Mouse (Mus musculus) cerebellum, adult 2 months (tissue): Measurements from ENCODE around the gene Ankrd53. TPM values are rescaled to one million over a fixed set of nuclear protein-coding genes. Genes with fewer than 3 reads are reported as not detected.
"Not testable (repeated sequence)": the region's sequence is repeated elsewhere in the genome, so short reads cannot be mapped to it uniquely, and the experiment has no call there.

Experiments
- DNase-seq, 2 experiments: peaks; one replicate each; pipeline ENCODE4 v3.0.0; 2021
- H3K27ac ChIP-seq: fragments of 200-500 bp; 2 replicates; pipeline ENCODE4 v1.5.1; 2012; ENCODE audit warnings: low read length, control low read depth, inconsistent platforms; ENCODE audit not compliant: insufficient read depth
- H3K27me3 ChIP-seq: fragments of 200-500 bp; 2 replicates; pipeline ENCODE4 v1.6.1; 2012; ENCODE audit warnings: inconsistent platforms, mild to moderate bottlenecking, low read length, moderate library complexity; ENCODE audit not compliant: control insufficient read depth, insufficient read depth
- H3K4me1 ChIP-seq: fragments of 200-500 bp; 2 replicates; pipeline ENCODE4 v1.6.1; 2011; ENCODE audit warnings: low read length; ENCODE audit not compliant: control insufficient read depth, insufficient read depth
- H3K4me3 ChIP-seq: fragments of 200-500 bp; replicated peaks from 2 replicates; pipeline ENCODE3; 2011; ENCODE audit warnings: mild to moderate bottlenecking, low read depth, low read length, control low read depth; ENCODE audit not compliant: insufficient read depth
- CTCF ChIP-seq: fragments of 200-500 bp; IDR thresholded peaks from 2 replicates; pipeline ENCODE4 v1.5.1; 2011; ENCODE audit warnings: low read depth, mild to moderate bottlenecking, control low read depth, low read length, moderate library complexity, borderline replicate concordance; ENCODE audit not compliant: insufficient read depth
- POLR2A ChIP-seq: fragments of 200-500 bp; IDR thresholded peaks from 2 replicates; pipeline ENCODE4 v1.6.1; 2011; ENCODE audit warnings: low read length, control low read depth, borderline replicate concordance; ENCODE audit not compliant: insufficient read depth
- WGBS: fragments of 180-500 bp; shearing (Covaris S2); methylation state at CpG from one replicate; pipeline ENCODE4 v1.1.7; 2018; 5-methylcytosine and 5-hydroxymethylcytosine counted together
- polyA plus RNA-seq: library from polyadenylated mRNA; depleted of rRNA; stranded (reverse); fragments of >200 nt; gene quantifications from 2 replicates; pipeline ENCODE4 v1.2.3, GENCODE M21; 2012

Ankrd53 gene
- polyA plus RNA-seq, 1 experiment, result not detected

DNA sequence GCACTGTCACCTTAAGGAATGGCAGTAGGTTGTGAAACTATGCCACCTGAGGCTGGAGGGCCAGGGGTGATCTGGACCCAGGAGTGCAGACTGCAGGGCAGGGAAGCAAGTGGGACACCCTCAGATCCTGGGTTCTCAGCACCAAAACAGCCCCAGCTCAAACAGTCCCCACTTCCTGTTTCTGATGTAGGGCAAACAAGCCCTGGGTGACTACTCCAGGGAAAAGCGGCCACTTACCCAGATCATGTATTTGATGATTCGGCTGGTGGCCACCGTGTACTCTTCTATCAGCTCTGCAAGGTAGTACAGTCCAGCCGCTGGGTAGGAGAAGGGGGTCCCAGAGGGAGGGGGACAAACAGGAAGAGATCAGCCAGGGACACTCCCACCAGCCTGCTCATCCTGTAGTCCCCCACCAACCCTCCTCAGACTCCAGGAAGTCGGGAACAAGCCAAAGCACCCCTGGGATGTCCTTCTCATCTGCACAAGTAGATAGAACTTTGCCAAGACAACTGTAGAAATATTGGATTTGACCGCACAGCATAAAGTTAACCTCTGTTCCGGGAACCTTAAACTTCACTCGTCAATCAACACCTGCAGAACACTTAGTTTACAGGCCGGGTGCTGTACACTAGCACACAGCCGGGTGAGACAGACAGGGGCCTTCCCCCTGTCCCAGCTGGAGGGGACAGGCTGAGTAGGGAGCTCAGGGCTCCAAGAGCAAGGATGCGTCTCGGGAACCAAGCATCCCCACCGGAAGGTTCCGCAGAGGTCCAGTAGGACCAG is 12.5 kb downstream of the Ankrd53 start:
- no peak for TF ChIP-seq POLR2A
- no peak for TF ChIP-seq CTCF
- under 1% methylated on average over 14 of the region's 14 CpGs for WGBS
- peak in 1 of 2 experiments; percentile 27 for DNase-seq
- Histone ChIP-seq H3K27ac (peak overlapping the region; percentile 55), H3K4me3 (peak overlapping the region; percentile 94), H3K4me1 (peaks cover 12% of the 10 kb centered on the region; the same call in 1 of the 2 replicates), H3K27me3 (no peaks in the 10 kb centered on the region)

DNA sequence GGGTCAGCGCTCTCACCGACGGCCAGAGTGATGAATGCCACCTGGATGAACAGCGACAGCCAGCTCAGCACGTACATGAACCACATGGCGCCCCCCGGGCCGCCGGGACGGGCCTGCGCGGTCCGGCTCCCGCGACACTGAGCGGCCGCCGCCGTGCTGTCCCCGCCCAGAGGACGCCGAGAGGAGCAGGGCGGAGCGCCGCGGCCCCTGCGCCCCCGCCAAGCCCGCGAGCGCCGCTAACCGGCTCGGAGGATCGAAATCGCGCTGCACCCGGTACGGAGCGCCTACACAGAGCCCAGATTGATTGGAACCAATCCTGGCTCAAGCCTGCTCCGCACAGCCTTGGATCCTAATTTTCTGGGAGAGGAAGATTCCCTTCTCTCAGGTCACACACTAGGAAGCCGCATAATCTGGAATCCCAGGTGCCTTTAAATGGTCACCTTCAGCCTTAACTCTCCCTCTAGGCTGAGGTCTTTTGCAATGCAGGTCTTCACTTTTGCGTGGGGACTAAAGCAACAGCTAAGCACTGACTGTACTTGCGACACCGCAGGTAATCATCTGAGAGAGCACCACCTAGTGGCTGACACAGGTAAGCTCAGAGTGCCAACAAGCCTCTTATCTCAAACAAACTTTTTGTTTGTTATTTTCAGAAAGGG is 13.3 kb downstream of the Ankrd53 start, which contains the start of gene Tex261:
TSS of gene Tex261 (minus strand) at position 176 of the 656 bp plus-strand sequence.
- WGBS, result under 1% methylated on average over 45 of the region's 45 CpGs

DNA sequence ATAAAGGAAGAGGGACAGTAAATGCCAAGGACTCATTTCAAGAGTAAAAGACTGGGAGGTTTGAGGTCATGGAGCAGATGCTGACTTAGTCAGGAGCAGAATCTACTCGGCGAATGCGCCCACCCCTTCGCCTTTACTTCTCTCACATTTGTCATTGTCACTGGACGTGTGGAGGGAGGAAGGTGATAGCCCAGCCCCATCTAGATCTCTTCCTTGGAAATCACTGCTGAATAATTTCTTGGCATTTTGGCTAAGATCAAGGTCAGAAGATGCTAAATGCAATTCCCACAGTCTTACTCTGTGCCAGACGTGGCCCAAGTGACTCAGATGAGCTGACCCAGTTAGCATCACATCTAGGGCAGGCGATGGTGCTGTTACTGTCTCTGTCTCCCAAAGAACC is 15.9 kb downstream of the Ankrd53 start:
- DNase-seq, result peak in 1 of 2 experiments; percentile 31

More for the DNA sequence above, 13.3 kb downstream of the Ankrd53 start, which contains the start of gene Tex261:
- Histone ChIP-seq H3K27me3 (no peaks in the 10 kb centered on the region), H3K4me3 (peak within 1 kb of the TSS; percentile 94), H3K27ac (peak within 1 kb of the TSS; percentile 85), H3K4me1 (peaks cover 12% of the 10 kb centered on the region; the same call in 1 of the 2 replicates)
- peak; percentile 82 for TF ChIP-seq CTCF
- peak; percentile 84 for TF ChIP-seq POLR2A
- peak; percentile 93 for DNase-seq

DNA sequence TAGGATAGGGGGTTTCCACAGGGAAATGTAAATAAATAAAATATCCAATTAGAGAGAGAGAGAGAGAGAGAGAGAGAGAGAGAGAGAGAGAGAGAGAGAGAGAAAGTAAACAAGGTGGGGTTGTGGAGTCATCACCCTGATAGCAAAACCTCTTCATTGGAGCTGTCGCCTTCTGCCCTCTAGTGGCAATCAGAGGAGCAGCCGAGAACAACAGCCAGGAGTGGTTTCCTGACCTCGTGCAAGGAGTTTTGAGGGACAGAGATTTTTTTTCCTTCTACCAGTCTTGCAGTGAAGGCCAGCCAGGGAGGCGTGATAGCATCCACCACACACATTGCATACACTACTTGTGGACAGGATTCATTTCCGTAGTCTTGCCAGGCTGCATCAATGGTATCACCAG is 16.6 kb downstream of the Ankrd53 start:
- Histone ChIP-seq H3K27ac (no peak overlapping the region), H3K4me3 (no peak overlapping the region), H3K4me1 (peaks cover 5% of the 10 kb centered on the region; the same call in 1 of the 2 replicates), H3K27me3 (no peaks in the 10 kb centered on the region)
- WGBS, result 9% methylated on average over 5 of the region's 5 CpGs
- TF ChIP-seq CTCF, result peak; percentile 67
- no peak for TF ChIP-seq POLR2A
- peak; percentile 49 to 50 for DNase-seq

More for the DNA sequence above, 15.9 kb downstream of the Ankrd53 start:
- no peaks in the 10 kb centered on the region for H3K27me3 ChIP-seq
- no peak overlapping the region for H3K4me3 ChIP-seq
- peaks cover 10% of the 10 kb centered on the region; the same call in 1 of the 2 replicates for H3K4me1 ChIP-seq
- TF ChIP-seq CTCF (no peak), POLR2A (no peak)
- no peak overlapping the region for H3K27ac ChIP-seq
- WGBS, result 88% methylated on average over 7 of the region's 7 CpGs

DNA sequence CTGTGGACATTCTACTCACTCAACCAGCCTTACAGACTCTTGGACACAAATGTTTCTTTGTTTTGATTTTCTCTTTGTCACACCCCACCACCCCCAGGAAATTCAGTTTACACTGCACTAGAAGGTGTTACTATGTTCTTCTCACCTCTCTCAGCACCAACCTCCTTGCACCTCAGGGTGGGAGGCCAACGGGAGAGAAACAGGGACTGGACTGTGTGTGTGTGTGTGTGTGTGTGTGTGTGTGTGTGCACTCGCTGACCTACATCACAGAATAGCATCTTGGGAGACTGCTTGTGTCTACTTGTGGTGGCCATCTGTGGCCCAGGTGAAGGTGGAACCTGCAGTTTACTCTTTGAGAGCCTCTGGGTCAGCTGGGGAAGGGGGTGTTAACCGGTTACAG is 24.0 kb downstream of the Ankrd53 start:
- Histone ChIP-seq H3K4me3 (no peak overlapping the region), H3K27ac (no peak overlapping the region), H3K4me1 (no peaks in the 10 kb centered on the region), H3K27me3 (no peaks in the 10 kb centered on the region)
- no peak for DNase-seq
- no peak for TF ChIP-seq POLR2A
- no peak for TF ChIP-seq CTCF
- 80% methylated on average over 3 of the region's 3 CpGs for WGBS

DNA sequence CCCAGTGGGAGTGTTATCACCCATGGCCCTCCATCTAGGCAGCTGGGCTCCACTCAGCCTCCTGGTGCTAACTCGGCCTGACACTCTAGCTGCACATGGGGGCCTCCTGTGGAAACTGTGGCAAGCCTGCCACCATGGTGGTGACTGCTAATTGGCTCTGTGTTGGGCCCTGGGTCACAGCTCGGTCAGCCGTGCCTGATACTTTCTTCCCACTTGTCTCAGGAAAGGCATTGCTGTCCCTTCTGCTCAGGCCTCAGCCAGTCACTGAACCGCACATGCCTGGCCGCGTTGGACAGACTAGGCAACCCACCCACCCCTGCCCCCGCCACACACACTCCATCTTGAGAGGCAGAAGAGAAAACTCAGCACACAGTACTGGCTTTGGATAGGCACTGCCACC is 26.1 kb downstream of the Ankrd53 start:
- DNase-seq, result no peak
- Histone ChIP-seq H3K4me3 (no peak overlapping the region), H3K27me3 (no peaks in the 10 kb centered on the region), H3K4me1 (no peaks in the 10 kb centered on the region; the same call in 1 of the 2 replicates), H3K27ac (no peak overlapping the region)
- TF ChIP-seq CTCF (no peak), POLR2A (no peak)
- 40% methylated on average over 7 of the region's 7 CpGs for WGBS

DNA sequence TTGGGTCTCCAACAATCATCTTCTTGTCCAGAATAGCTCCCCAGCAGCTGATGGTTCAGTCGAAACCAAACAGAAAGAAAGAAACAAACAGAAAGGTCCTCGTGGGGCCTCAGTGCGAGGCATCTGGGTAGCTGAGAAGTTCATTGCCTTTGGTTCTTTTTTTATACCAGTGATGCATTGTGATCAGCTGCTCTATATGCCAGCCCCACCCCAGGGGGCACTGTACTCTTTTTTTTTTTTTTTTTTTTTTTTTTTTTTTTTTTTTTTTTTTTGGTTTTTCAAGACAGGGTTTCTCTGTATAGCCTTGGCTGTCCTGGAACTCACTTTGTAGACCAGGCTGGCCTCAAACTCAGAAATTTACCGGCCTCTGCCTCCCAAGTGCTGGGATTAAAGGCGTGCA is 28.1 kb downstream of the Ankrd53 start:
- 83% methylated on average over 5 of the region's 5 CpGs for WGBS
- not testable (repeated sequence) for H3K4me1 ChIP-seq, H3K4me3 ChIP-seq, H3K27ac ChIP-seq, DNase-seq, H3K27me3 ChIP-seq
